ENCODE assay signal across 9 mouse cellular contexts in the genomic region with DNA sequence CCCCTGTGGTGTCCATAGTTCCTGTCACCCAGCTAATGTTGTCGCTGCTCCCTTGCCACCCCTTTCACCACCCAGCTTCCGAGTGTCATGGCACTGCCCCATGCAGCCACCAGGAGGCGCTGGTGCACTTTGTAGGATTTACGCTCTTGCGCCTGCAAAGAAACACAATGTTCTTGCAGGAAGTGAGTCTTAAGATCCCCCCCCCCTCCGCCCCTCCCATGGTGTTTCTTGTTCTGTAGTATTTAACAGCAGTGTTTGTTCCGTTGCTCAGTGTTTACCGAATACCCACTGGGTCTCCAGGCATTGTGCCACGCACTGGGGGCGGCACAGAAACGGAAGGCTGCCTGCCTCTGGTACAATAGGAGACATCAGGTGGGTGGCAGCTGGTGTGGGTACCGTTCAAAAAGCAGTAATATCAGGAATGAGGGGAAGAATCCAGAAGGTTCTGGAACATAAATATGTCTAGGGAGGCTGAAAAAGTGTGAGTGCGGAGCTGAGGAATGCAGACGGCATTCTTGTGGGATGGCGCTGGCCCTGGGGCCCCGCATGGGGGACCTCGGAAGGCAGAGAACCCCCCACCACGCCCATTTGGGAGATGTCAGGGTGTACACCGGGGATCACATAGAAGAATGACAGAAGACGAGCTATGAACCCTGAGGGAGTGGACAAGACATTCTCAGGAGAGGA. TPM values are rescaled to one million over a fixed set of nuclear protein-coding genes. Genes with fewer than 3 reads are reported as not detected.
A peak's percentile ranks its signal among the peaks of the same experiment; 100 is the strongest.
DNase-seq lines count a peak whose midpoint lies in the region; ATAC-seq and TF ChIP-seq lines count a peak whose summit lies in the region.
"Had no signal": no experiment of that assay in that cellular context is flagged by ENCODE, and none has a peak within 500 bp of the region (broad histone marks: within the 10 kb centered on the region; RNA-seq: fewer than 3 reads in every experiment).

No protein-coding gene starts in this region.

- H3K36me3 ChIP-seq in C2C12 (ENCODE audit: control insufficient read depth, insufficient read depth), result no peaks in the 10 kb centered on the region
- H3K36me3 ChIP-seq in heart, embryonic 12.5 days, result no peaks in the 10 kb centered on the region
- no peaks in the 10 kb centered on the region for H3K36me3 ChIP-seq in kidney, embryonic 16.5 days (ENCODE audit: insufficient read depth, low read length)
- no peaks in the 10 kb centered on the region for H3K36me3 ChIP-seq in myocyte (ENCODE audit: control insufficient read depth, insufficient read depth)

- H3K27me3 ChIP-seq in C2C12 (ENCODE audit: control insufficient read depth, insufficient read depth, insufficient read length), result no peaks in the 10 kb centered on the region
- H3K27me3 ChIP-seq in heart, embryonic 12.5 days (replicated peaks), result no peaks in the 10 kb centered on the region; the same call in 1 of the 2 replicates
- no peaks in the 10 kb centered on the region for H3K27me3 ChIP-seq in kidney, embryonic 16.5 days (ENCODE audit: insufficient read depth, low read length)
- H3K27me3 ChIP-seq in myocyte (ENCODE audit: control insufficient read depth, insufficient read depth, insufficient read length), result no peaks in the 10 kb centered on the region

- peak; percentile 86 for ATAC-seq in erythroblast, adult 5-6 weeks (replicated peaks; ENCODE audit: low FRiP score, poor library complexity, severe bottlenecking)
- ATAC-seq in heart, embryonic 12.5 days (ENCODE audit: insufficient number of reproducible peaks, low FRiP score), result peak; percentile 52; the same call in 1 of the 2 replicates
- peak; percentile 35; the same call in 1 of the 2 replicates for ATAC-seq in kidney, embryonic 16.5 days (ENCODE audit: low FRiP score, low TSS enrichment)

- H3K4me3 ChIP-seq in C2C12 (ENCODE audit: insufficient read depth, poor library complexity, severe bottlenecking) (no peak overlapping the region), myocyte (no peak overlapping the region)
- H3K4me3 ChIP-seq in bone marrow macrophage, adult 2 months (ENCODE audit: insufficient read depth, low read length), result no peak overlapping the region
- peak overlapping the region; percentile 32 for H3K4me3 ChIP-seq in heart, embryonic 12.5 days
- peak overlapping the region; percentile 7; the same call in 1 of the 2 replicates for H3K4me3 ChIP-seq in kidney, embryonic 16.5 days (ENCODE audit: low read length)
- H3K4me3 ChIP-seq: erythroblast, embryonic 14.5 days had no signal

- no peak overlapping the region for H3ac ChIP-seq in C2C12 (ENCODE audit: control insufficient read depth, insufficient read length, low read depth)
- no peak overlapping the region for H3ac ChIP-seq in myocyte (ENCODE audit: control insufficient read depth, insufficient read length)

- H3K27ac ChIP-seq in bone marrow macrophage, adult 2 months (ENCODE audit: insufficient read depth, low read depth, low read length), result no peak overlapping the region
- no peak overlapping the region for H3K27ac ChIP-seq in heart, embryonic 12.5 days (ENCODE audit: poor library complexity, severe bottlenecking)
- H3K27ac ChIP-seq in kidney, embryonic 16.5 days (ENCODE audit: low read length), result peak overlapping the region; percentile 12; the same call in 1 of the 2 replicates

- peaks cover 6% of the 10 kb centered on the region; the same call in 1 of the 2 replicates for H3K4me1 ChIP-seq in bone marrow macrophage, adult 2 months (ENCODE audit: control insufficient read depth, insufficient read depth, low read length)
- peaks cover 12% of the 10 kb centered on the region for H3K4me1 ChIP-seq in heart, embryonic 12.5 days (replicated peaks)
- H3K4me1 ChIP-seq in kidney, embryonic 16.5 days (ENCODE audit: insufficient read depth, low read length), result peaks cover 17% of the 10 kb centered on the region

- peak overlapping the region; percentile 66 for H3K4me2 ChIP-seq in heart, embryonic 12.5 days
- H3K4me2 ChIP-seq in kidney, embryonic 16.5 days (replicated peaks; ENCODE audit: low read depth, low read length), result peak overlapping the region; percentile 40
- peak overlapping the region; percentile 80 for H3K4me2 ChIP-seq in myocyte (ENCODE audit: low read depth)

- no peaks in the 10 kb centered on the region for H3K79me3 ChIP-seq in C2C12 (ENCODE audit: low read depth)

- no peaks in the 10 kb centered on the region for H3K9me3 ChIP-seq in heart, embryonic 12.5 days (replicated peaks)
- no peaks in the 10 kb centered on the region for H3K9me3 ChIP-seq in kidney, embryonic 16.5 days (ENCODE audit: low read length)

- peak; percentile 95 for TF ChIP-seq CTCF in C2C12 (IDR thresholded peaks at IDR 0.05; ENCODE audit: control insufficient read depth, insufficient read depth, insufficient read length)
- TF ChIP-seq CTCF in bone marrow macrophage, adult 2 months (IDR thresholded peaks at IDR 0.05; ENCODE audit: low read depth, low read length), result peak; percentile 96

- WGBS in heart, embryonic 12.5 days, result 28% methylated on average over 20 of the region's 20 CpGs
- WGBS in kidney, embryonic 16.5 days, result 26% methylated on average over 20 of the region's 20 CpGs

- TF ChIP-seq POLR2A in bone marrow macrophage, adult 2 months (IDR thresholded peaks at IDR 0.05; ENCODE audit: borderline replicate concordance, low read depth, low read length), result no peak
- TF ChIP-seq POLR2A in myocyte (IDR thresholded peaks at IDR 0.05; ENCODE audit: insufficient read length, low read depth), result no peak

- no peak overlapping the region; the same call in 1 of the 2 replicates for H3K9ac ChIP-seq in heart, embryonic 12.5 days
- 0 out of 2 replicates have a peak overlapping the region, but pooled peaks have one; percentile 2 for H3K9ac ChIP-seq in kidney, embryonic 16.5 days (replicated peaks; ENCODE audit: low read length)

- DNase-seq in liver, result peak; percentile 77
- peak; percentile 78 to 94 for DNase-seq in spleen, postnatal 4 days (ENCODE audit: low spot score in 2 of 2)

- H3K79me2 ChIP-seq in C2C12 (ENCODE audit: control insufficient read depth, insufficient read depth) (no peaks in the 10 kb centered on the region), myocyte (ENCODE audit: control insufficient read depth, insufficient read depth) (no peaks in the 10 kb centered on the region)

TF ChIP-seq in C2C12, 6 proteins besides CTCF, POLR2A, EP300 and RAD21:
- TF ChIP-seq CEBPB (IDR thresholded peaks at IDR 0.05; ENCODE audit: low read depth) (no peak), USF1 (IDR thresholded peaks at IDR 0.05; ENCODE audit: low read depth) (no peak), MAX (IDR thresholded peaks at IDR 0.05) (no peak), MYOG (IDR thresholded peaks at IDR 0.05; ENCODE audit: control insufficient read depth, extremely low read depth, insufficient read length) (no peak), FOSL1 (IDR thresholded peaks at IDR 0.05; ENCODE audit: insufficient read depth, low read length, poor library complexity, severe bottlenecking) (no peak), MYOD1 (IDR thresholded peaks at IDR 0.05; ENCODE audit: control insufficient read depth, insufficient read length, low read depth) (no peak)

TF ChIP-seq in myocyte, 11 proteins besides CTCF, POLR2A, EP300 and RAD21:
- TF ChIP-seq MYOD1 (IDR thresholded peaks at IDR 0.05; ENCODE audit: control insufficient read depth in 1 of 3, insufficient read length in 2 of 3, low read depth in 2 of 3) (no peak), TCF3 (IDR thresholded peaks at IDR 0.05; ENCODE audit: insufficient read length, low read depth) (no peak), USF1 (IDR thresholded peaks at IDR 0.05; ENCODE audit: low read depth) (no peak), MAX (IDR thresholded peaks at IDR 0.05; ENCODE audit: low read depth) (no peak), E2F4 (IDR thresholded peaks at IDR 0.05; ENCODE audit: insufficient read depth) (no peak), SRF (IDR thresholded peaks at IDR 0.05; ENCODE audit: control insufficient read depth, insufficient read length, low read depth) (no peak), CEBPB (IDR thresholded peaks at IDR 0.05; ENCODE audit: insufficient read depth, poor library complexity, severe bottlenecking) (no peak), POLR2AphosphoS2 (IDR thresholded peaks at IDR 0.05; ENCODE audit: insufficient read length, low read depth) (no peak), TCF12 (IDR thresholded peaks at IDR 0.05; ENCODE audit: insufficient read depth, poor library complexity, severe bottlenecking) (no peak), MYOG (IDR thresholded peaks at IDR 0.05; ENCODE audit: control insufficient read depth in 1 of 3, insufficient read depth in 1 of 3, insufficient read length in 2 of 3, low read depth in 2 of 3) (no peak), REST (IDR thresholded peaks at IDR 0.05; ENCODE audit: insufficient read depth, insufficient read length) (no peak)

RNA-seq across cellular contexts. Expression of gene Zfp664, which starts 37.6 kb away (rescaled TPM):
- polyA plus RNA-seq in C2C12 (2012; fragmentation: generic; extraction: Trizol), result 25.9 TPM
- 20.8 and 24.7 TPM in 2 replicates for polyA plus RNA-seq in bone marrow macrophage, adult 2 months (2012; ENCODE audit: insufficient read depth, insufficient read length, missing spikeins)
- 3.3 and 3.8 TPM in 2 replicates for total RNA-seq in erythroblast, adult 5-6 weeks (2015; ENCODE audit: low replicate concordance)
- 5.0 and 7.9 TPM in 2 replicates for total RNA-seq in erythroblast, adult 5-6 weeks (2017; ENCODE audit: low replicate concordance)
- polyA plus RNA-seq in heart, embryonic 12.5 days (2016; fragmentation: Nextera tagmentation; extraction: Ambion mirVana), result 55.4 and 62.2 TPM in 2 replicates
- 110 and 118 TPM in 2 replicates for polyA plus RNA-seq in kidney, embryonic 16.5 days (2015; fragmentation: Nextera tagmentation; extraction: Ambion mirVana)
- 19.6 TPM for polyA plus RNA-seq in myocyte (2012; fragmentation: generic; extraction: Trizol)

RNA-seq across cellular contexts. Expression of gene Ccdc92, which starts 37.9 kb away (rescaled TPM):
- polyA plus RNA-seq in C2C12 (2012; fragmentation: generic; extraction: Trizol) (12.2 TPM), myocyte (2012; fragmentation: generic; extraction: Trizol) (6.2 TPM)
- polyA plus RNA-seq in bone marrow macrophage, adult 2 months (2012; ENCODE audit: insufficient read depth, insufficient read length, missing spikeins), result 0.92 TPM in 1 of 2 replicates, not detected in the other
- not detected in 2 replicates for total RNA-seq in erythroblast, adult 5-6 weeks (2015; ENCODE audit: low replicate concordance)
- not detected in 2 replicates for total RNA-seq in erythroblast, adult 5-6 weeks (2017; ENCODE audit: low replicate concordance)
- polyA plus RNA-seq in heart, embryonic 12.5 days (2016; fragmentation: Nextera tagmentation; extraction: Ambion mirVana), result 4.4 and 5.1 TPM in 2 replicates
- polyA plus RNA-seq in kidney, embryonic 16.5 days (2015; fragmentation: Nextera tagmentation; extraction: Ambion mirVana), result 8.8 and 9.3 TPM in 2 replicates

Comparison
In these comparisons a context has a peak if more than half of its experiments do, and no peak if none do; other contexts are left out.
1. H3K4me3 ChIP-seq: peak in heart, embryonic 12.5 days (single experiment) and kidney, embryonic 16.5 days (single experiment); none in C2C12 (single experiment), bone marrow macrophage, adult 2 months (single experiment) and myocyte (single experiment).
2. ATAC-seq: peak in every context shown above with its lines; median percentile 86 in erythroblast, adult 5-6 weeks; 52 in heart, embryonic 12.5 days; 35 in kidney, embryonic 16.5 days.
3. Peak in every context shown above with its lines, with median percentiles within 50 percentile points of each other: H3K4me2 ChIP-seq.